Mouse (Mus musculus): ENCODE data around the gene Gnpda2.

Gene Gnpda2

DNA sequence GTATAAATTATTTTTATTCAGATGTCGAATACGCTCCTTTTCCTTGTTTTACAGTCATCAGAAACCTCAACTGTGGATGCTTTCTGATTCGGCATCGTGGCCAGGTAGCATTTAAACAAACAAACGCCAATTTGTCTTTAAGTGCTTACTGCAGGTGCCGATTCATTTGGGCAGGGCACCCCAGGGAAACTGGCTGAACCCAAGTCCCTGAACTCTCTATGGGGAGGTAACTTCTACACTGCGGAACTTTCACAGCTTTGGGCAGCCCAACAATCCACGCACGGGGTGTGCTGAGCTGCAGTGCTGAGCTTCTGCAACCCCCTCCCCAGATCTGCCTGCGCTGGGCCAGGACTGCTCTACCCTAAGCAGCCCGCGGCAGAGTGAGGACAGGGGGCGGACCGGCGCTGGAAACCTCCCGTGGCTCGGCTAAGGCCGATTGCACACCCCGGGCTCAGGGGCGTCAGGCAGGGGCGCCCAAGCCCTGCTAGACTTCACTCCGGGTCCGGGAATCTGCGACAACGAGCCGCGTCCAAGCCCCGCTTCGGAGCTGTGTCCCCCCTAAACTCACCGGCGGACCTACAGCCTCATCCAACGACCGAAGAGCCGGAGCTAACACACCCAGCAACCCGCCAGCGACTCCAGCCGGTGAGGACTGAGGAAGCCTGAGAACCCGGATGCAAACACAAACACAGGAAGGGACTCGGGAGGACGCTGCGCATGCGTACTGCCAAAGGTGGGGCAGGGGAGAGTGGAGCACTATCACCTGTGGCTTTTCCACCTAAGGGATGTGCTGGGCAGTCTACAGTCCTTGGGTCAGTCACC lies at the start of gene Gnpda2:
TSS of gene Gnpda2 (minus strand) at position 701 of the 822 bp plus-strand sequence.
- DNase-seq (ENCODE audit: low read depth): peak; percentile 67

DNA sequence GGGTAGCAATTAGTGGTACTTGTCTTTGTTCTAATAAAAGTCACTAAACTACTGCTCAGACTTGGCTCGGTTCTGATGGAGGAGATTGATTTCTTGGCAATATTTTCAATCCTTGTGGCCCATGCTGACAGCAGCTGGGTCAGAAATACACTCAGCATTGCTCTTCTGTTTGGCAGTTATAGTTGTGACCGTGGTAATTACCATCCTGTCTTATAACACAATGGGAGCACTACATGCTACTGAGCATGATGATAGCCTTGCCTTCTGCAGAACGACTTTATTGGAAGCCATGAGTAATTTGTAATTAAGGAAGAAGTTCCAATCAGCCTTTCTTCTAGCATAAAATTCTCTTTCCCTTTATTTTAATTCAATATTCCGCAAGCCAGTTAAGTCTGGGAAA lies 42.6 kb upstream of the Gnpda2 start:
- DNase-seq (ENCODE audit: low read depth): no peak

GRCm38 (mm10) chr5:69620899-69621298 lies 28.8 kb upstream of the Gnpda2 start:
- no peak for DNase-seq (ENCODE audit: low read depth)

DNA sequence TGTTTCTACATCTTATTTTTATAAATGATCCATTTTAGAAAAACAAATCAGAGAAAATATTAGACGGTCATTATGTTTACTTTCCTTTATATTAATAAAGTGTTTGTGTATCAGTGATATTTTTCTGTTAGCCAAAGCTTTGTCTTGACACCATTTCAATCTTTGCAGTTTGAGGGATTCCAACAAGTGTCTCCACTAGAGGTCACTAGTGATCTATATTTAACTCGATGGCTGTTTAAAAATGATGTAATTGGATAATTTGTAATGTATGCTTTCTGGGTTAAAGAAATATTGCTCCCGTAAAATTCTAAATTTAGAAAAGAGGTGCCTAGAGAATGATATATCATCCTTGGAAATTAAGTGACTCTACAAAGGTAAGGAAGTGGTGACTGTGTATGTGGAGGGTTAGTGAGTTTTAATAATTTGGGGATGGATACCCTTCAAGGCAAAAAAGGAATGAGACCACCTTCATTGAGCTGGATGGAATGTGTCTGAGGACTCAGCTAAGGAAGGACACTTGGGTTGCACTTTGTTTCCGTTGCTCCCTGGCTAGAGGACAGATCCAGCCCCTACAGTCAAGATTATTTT lies 21.2 kb upstream of the Gnpda2 start:
- peak; percentile 14 for DNase-seq (ENCODE audit: low read depth)

GRCm38 (mm10) chr5:69601027-69601426 lies 8.9 kb upstream of the Gnpda2 start:
- no peak for DNase-seq (ENCODE audit: low read depth)

GRCm38 (mm10) chr5:69557404-69557935 lies 34.7 kb downstream of the Gnpda2 start:
- peak; percentile 52 for DNase-seq (ENCODE audit: low read depth)

DNA sequence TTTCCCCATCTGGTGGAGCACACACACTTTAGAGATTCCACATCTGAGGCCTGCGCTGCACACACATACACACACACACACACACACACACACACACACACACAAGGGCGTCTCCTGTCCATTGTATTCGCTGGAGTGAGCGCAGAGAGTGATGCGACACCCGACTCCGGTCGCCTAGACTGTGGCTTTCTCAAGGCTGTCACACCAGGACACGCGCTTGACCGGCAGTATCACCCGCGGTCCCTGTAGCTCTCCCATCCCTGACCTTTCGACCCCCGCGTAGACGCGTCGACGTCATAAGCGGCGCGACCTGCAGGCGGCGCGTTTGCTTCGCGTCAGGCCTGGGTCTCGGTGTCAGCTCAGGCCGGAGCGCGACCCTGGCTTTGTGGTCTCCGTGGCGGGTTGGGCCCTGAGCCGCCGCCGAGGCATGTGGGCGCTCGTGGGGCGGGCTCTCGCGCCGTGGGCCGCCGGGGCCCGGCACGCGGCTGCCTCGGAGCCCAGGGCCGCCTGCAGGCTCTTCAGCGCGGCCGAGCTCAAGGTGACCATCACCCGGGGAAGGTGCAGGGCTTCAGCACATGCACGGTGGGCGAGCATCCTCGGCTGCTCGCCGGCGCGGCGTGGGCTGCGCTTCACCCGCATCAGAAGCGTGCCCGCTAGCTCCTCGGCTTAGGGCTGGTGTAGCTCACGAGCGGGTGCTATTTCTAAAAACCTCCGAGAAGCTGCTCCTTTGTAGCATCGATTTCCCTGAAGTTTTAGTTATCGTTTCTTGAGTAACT lies 35.3 kb downstream of the Gnpda2 start, which contains the start of gene Guf1:
TSS of gene Guf1 (plus strand) at position 296 of the 776 bp plus-strand sequence.
- peak; percentile 77 for DNase-seq (ENCODE audit: low read depth)

GRCm38 (mm10) chr5:69542489-69542888 lies 49.7 kb downstream of the Gnpda2 start, which contains the start of gene Yipf7:
Gene Yipf7 (minus strand): TSS chr5:69542648.
- DNase-seq (ENCODE audit: low read depth): no peak

DNA sequence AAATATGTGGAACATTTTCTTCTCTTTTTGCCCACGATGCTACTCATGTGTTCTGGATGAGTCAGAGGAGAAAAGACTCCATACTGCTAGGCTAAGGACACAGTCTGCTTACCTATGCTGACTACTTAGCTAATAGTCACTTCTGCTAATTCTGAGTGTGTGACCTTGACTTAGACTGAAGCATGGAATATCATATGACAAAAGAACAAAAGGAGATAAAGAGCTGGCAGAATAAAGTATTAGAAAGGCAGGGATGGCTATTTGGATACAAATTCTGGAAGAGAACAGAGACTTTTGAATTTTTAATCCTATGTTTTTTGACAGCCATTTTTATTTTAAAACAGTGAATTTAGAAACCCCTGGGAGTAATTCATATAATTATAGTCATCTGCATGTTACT lies 50.5 kb downstream of the Gnpda2 start:
- no peak for DNase-seq (ENCODE audit: low read depth)

DNA sequence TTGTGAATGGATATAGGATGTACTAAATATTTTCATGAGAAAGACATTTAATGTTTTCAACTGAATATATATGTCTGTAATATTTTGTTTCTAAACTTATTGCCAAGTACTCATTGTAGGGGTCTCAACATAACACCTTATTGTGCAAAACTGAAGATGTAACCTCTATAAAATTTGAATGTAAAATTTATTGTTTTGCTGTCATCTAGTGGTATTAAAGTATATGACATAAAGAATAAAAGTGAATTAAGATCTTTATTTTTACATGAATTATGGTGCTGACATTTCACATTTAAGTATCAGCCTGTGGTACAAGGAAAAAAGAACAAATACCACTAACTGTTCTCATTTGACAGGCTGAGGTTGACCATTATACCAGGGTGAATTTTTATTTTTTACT lies 68.2 kb downstream of the Gnpda2 start:
- DNase-seq (ENCODE audit: low read depth): no peak
